Mouse (Mus musculus) liver, embryonic 16.5 days (tissue): ENCODE data around the gene Dkk3. TPM values are rescaled to one million over a fixed set of nuclear protein-coding genes. Genes with fewer than 3 reads are reported as not detected.

Experiments used
- ATAC-seq: fragments of 200-750 bp; cut with Nextera tagmentation; 2 replicates; pipeline ENCODE4 v1.8.0; 2017; ENCODE audit warnings: low read depth, mild to moderate bottlenecking, moderate number of reproducible peaks, moderate library complexity
- H3K27ac ChIP-seq: fragments of 300-500 bp; sonication (generic); 2 replicates; pipeline ENCODE4 v1.5.1; 2014; ENCODE audit warnings: mild to moderate bottlenecking, low read length
- H3K27me3 ChIP-seq: fragments of 300-500 bp; sonication (generic); 2 replicates; pipeline ENCODE4 v1.6.1; 2014; ENCODE audit warnings: low read depth, low read length, mixed read lengths; ENCODE audit not compliant: control insufficient read depth, insufficient read depth
- H3K36me3 ChIP-seq: fragments of 300-500 bp; sonication (generic); 2 replicates; pipeline ENCODE4 v1.6.1; 2014; ENCODE audit warnings: mild to moderate bottlenecking; ENCODE audit not compliant: control insufficient read depth, insufficient read depth
- H3K4me1 ChIP-seq: fragments of 300-500 bp; sonication (generic); 2 replicates; pipeline ENCODE4 v1.6.1; 2014; ENCODE audit warnings: low read depth, low read length, mixed read lengths; ENCODE audit not compliant: control insufficient read depth
- H3K4me2 ChIP-seq: fragments of 300-500 bp; sonication (generic); 2 replicates; pipeline ENCODE4 v1.6.1; 2014; ENCODE audit warnings: low read depth, low read length, mixed read lengths
- H3K4me3 ChIP-seq: fragments of 300-500 bp; sonication (generic); 2 replicates; pipeline ENCODE4 v1.5.1; 2014; ENCODE audit warnings: low read depth, mild to moderate bottlenecking, low read length
- H3K9ac ChIP-seq: fragments of 300-500 bp; sonication (generic); 2 replicates; pipeline ENCODE4 v1.6.1; 2014; ENCODE audit warnings: low read depth, low read length
- H3K9me3 ChIP-seq: fragments of 300-500 bp; sonication (generic); replicated peaks from 2 replicates; pipeline ENCODE4 v1.6.1; 2016; ENCODE audit warnings: low read length; ENCODE audit not compliant: control insufficient read depth
- WGBS: fragments of 180-500 bp; shearing (Covaris S2); extraction: QIAGEN DNeasy Blood & Tissue Kit; methylation state at CpG from one replicate; pipeline ENCODE4 v1.1.7; 2014; ENCODE audit not compliant: insufficient replicate concordance; 5-methylcytosine and 5-hydroxymethylcytosine counted together
- polyA plus RNA-seq: library from polyadenylated mRNA; unstranded; fragments of >200 nt; fragmentation: Nextera tagmentation; extraction: Ambion mirVana; gene quantifications from 2 replicates; pipeline ENCODE4 v1.2.1, GENCODE M21; 2015

The Dkk3 gene
- polyA plus RNA-seq: 1.9 TPM in 2 replicates

DNA sequence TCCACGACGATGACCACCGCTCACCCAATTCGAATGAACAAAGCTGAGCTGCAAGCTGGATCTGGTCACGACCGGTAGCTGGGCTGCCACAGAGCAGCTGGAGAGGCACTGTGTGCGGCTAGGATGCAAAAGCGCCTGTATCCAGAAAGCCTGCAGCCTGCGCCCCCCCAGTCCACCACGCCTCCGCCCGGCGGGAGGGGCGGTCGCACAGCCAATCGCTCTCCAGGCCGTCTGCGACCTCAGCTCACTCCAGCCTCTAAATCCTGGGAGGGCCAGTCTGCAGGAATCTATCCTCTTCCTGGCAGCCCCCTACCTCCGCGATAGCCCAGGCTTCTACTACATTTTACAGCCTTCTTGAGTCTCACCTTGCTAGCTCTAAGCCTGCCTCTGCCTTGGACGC lies at the start of gene Dkk3:
Dkk3 (minus strand) TSS at position 116 of the 400 bp plus-strand sequence.
- Histone ChIP-seq H3K27ac (no peak within 1 kb of the TSS), H3K4me2 (peak within 1 kb of the TSS; percentile 49), H3K9me3 (no peaks in the 10 kb centered on the region), H3K4me1 (no peaks in the 10 kb centered on the region; the same call in 1 of the 2 replicates), H3K36me3 (no peaks in the 10 kb centered on the region), H3K4me3 (peak within 1 kb of the TSS; percentile 46), H3K27me3 (peaks cover 15% of the 10 kb centered on the region), H3K9ac (no peak within 1 kb of the TSS)
- 6% methylated on average over 21 of the region's 21 CpGs for WGBS
- no peak for ATAC-seq

- Histone ChIP-seq H3K9me3 (no peaks in the 10 kb centered on the region), H3K4me3 (no peak overlapping the region), H3K4me1 (no peaks in the 10 kb centered on the region; the same call in 1 of the 2 replicates), H3K27ac (no peak overlapping the region), H3K27me3 (no peaks in the 10 kb centered on the region), H3K9ac (no peak overlapping the region), H3K4me2 (no peak overlapping the region), H3K36me3 (no peaks in the 10 kb centered on the region)
- 64% methylated on average over 6 of the region's 6 CpGs for WGBS
- ATAC-seq: 0 out of 2 replicates have a peak, but pooled peaks have one; percentile 21
Measured at GRCm38 (mm10) chr7:112207717-112208116, 48.9 kb upstream of the Dkk3 start.

- no peak for ATAC-seq
- Histone ChIP-seq H3K36me3 (no peaks in the 10 kb centered on the region), H3K4me1 (no peaks in the 10 kb centered on the region; the same call in 1 of the 2 replicates), H3K9me3 (no peaks in the 10 kb centered on the region), H3K27ac (no peak overlapping the region), H3K27me3 (no peaks in the 10 kb centered on the region), H3K9ac (no peak overlapping the region), H3K4me2 (no peak overlapping the region), H3K4me3 (no peak overlapping the region)
- WGBS: 64% methylated on average over 6 of the region's 6 CpGs
Measured at GRCm38 (mm10) chr7:112205513-112205912, 46.7 kb upstream of the Dkk3 start.

DNA sequence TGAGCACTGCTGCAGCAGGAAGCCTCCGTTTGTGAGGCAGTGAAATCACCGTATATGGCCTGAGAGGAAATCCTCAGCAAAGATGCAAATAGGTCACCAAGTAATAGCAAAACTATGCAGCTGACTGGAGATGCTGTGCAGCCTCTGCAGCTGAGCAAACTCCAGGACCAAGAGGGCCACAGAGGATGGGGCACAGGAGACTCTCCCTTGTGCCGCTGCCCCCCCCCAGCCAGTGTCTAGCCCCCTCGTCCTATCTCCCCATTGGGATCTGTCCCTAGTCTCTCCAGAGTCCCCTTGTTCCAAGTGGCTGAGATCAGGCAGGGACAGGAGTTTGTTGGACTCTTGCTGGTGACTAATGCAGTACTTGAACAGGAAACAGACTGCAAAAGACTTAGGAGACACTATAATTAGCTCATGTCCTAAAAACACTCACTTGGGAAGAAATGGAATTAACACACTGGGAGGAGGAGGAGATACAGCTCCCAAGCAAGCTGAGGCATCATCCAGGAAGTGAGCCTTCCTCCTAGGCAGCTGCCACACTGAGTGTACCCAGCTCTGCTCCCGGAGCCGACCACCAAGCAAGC lies 45.6 kb upstream of the Dkk3 start:
- Histone ChIP-seq H3K4me3 (no peak overlapping the region), H3K36me3 (no peaks in the 10 kb centered on the region), H3K27me3 (no peaks in the 10 kb centered on the region), H3K9me3 (no peaks in the 10 kb centered on the region), H3K27ac (no peak overlapping the region), H3K4me1 (no peaks in the 10 kb centered on the region; the same call in 1 of the 2 replicates), H3K9ac (no peak overlapping the region), H3K4me2 (no peak overlapping the region)
- ATAC-seq: no peak
- WGBS: 34% methylated on average over 6 of the region's 6 CpGs

DNA sequence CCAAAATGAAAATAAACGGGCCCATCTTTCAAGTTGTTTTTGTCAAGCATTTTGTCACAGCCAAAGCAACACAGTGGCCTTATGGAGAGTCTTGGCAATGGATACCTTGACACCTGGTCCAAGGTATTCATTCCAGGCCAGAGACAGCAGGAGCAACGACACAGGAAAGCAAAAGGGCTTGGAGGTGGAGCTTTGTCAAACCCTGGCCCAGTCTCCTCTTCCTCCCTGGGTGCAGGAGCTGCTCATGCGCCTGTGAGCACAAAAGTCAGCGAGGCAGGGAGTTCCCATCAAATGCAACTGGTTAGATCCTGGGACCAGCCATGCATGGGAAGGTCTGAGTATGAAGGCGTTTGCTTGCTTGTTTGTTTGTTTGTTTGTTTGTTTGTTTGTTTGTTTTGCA lies 45.1 kb upstream of the Dkk3 start:
- Histone ChIP-seq H3K4me1 (no peaks in the 10 kb centered on the region; the same call in 1 of the 2 replicates), H3K4me2 (no peak overlapping the region), H3K9me3 (no peaks in the 10 kb centered on the region), H3K27me3 (no peaks in the 10 kb centered on the region), H3K9ac (no peak overlapping the region), H3K4me3 (no peak overlapping the region), H3K27ac (no peak overlapping the region), H3K36me3 (no peaks in the 10 kb centered on the region)
- no peak for ATAC-seq
- WGBS: 45% methylated on average over 5 of the region's 5 CpGs

DNA sequence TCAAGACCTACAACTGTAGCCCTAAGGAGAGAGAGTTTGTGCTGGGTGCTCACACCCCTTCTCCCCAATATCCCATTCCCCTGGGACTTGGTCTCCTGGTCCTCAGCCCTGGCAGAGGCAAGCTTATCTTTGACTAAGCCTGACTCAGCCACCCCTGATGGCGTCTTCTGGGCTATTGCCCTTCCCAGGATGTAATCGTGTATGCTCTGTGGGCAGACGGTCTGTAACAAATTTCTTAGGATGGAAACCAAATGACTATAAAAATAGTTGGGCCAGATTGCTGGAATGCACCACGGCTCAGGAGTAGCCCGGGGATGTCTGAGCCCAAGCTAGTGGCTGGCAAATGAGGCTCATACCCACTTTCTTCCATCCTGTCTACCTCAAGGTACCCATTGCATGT lies 44.0 kb upstream of the Dkk3 start:
- ATAC-seq: no peak
- no peaks in the 10 kb centered on the region for H3K9me3 ChIP-seq

DNA sequence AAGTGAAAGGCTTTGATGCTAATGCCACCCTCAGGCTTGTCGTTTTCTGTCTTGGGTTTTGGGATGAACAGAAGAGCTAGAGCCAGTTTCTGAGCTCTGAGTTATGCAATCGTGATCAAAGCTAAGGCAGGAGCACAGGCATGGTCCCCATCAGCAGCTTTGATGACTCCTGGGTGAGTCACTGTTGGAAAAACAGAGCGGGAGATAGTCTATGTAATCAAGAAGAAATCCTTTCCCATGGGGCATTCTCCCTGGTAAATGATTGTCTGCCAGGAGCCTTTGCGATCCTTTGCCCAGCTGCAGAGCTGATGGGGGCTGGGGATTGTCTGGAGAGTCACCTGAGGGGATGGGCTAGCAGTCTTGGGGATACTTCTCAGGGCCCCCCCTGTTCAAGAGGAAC lies 43.3 kb upstream of the Dkk3 start:
- H3K4me1 ChIP-seq: no peaks in the 10 kb centered on the region
- H3K36me3 ChIP-seq: no peaks in the 10 kb centered on the region
- no peak overlapping the region for H3K4me3 ChIP-seq
- H3K27me3 ChIP-seq: no peaks in the 10 kb centered on the region
- H3K9ac ChIP-seq: no peak overlapping the region
- H3K4me2 ChIP-seq: no peak overlapping the region
- H3K27ac ChIP-seq: no peak overlapping the region
- no peaks in the 10 kb centered on the region for H3K9me3 ChIP-seq
- ATAC-seq: no peak; the same call in 1 of the 2 replicates
- WGBS: 28% methylated on average over 4 of the region's 4 CpGs

More for the DNA sequence above, 44.0 kb upstream of the Dkk3 start:
- no peak overlapping the region for H3K9ac ChIP-seq
- no peak overlapping the region for H3K27ac ChIP-seq
- H3K4me2 ChIP-seq: no peak overlapping the region
- H3K4me1 ChIP-seq: no peaks in the 10 kb centered on the region
- 69% methylated on average over 5 of the region's 5 CpGs for whole genome bisulfite sequencing
- H3K4me3 ChIP-seq: no peak overlapping the region
- no peaks in the 10 kb centered on the region for H3K27me3 ChIP-seq
- no peaks in the 10 kb centered on the region for H3K36me3 ChIP-seq

GRCm38 (mm10) chr7:112200761-112201160 lies 41.9 kb upstream of the Dkk3 start:
- ATAC-seq: no peak
- no peak overlapping the region for H3K27ac ChIP-seq
- H3K36me3 ChIP-seq: no peaks in the 10 kb centered on the region
- no peak overlapping the region for H3K4me3 ChIP-seq
- no peaks in the 10 kb centered on the region for H3K27me3 ChIP-seq
- H3K4me2 ChIP-seq: no peak overlapping the region
- H3K9ac ChIP-seq: no peak overlapping the region
- 29% methylated on average over 4 of the region's 4 CpGs for WGBS
- no peaks in the 10 kb centered on the region for H3K9me3 ChIP-seq
- no peaks in the 10 kb centered on the region for H3K4me1 ChIP-seq

- H3K4me1 ChIP-seq: no peaks in the 10 kb centered on the region
- no peaks in the 10 kb centered on the region for H3K9me3 ChIP-seq
- H3K27ac ChIP-seq: no peak overlapping the region
- no peaks in the 10 kb centered on the region for H3K36me3 ChIP-seq
- no peaks in the 10 kb centered on the region for H3K27me3 ChIP-seq
- 55% methylated on average over 3 of the region's 3 CpGs for WGBS
- no peak for ATAC-seq
- no peak overlapping the region for H3K4me2 ChIP-seq
- no peak overlapping the region for H3K4me3 ChIP-seq
- no peak overlapping the region for H3K9ac ChIP-seq
Measured at GRCm38 (mm10) chr7:112199343-112199742, 40.5 kb upstream of the Dkk3 start.
